In the genomic region with DNA sequence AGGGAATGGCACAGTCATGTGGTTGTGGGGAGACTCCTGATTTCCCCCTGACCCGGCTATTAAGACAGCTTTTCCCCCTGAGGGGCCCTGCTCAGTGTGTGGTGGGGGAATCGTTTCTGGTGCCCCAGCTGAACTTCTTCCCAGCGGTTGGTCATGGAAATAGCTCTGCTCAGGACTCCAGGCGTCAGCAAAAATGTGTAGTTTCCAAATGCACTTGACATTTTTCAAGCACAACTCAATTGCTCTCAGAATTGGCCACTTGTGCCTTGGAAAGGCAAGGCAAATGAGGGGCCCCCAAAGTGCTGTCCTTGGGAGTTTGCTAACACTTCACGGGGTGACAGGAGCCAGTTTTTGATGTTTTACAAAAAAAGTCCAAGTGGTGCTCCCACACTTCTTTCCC, we compare ENCODE assay signal across 22 mouse cellular contexts.
DNase-seq lines count a peak whose midpoint lies in the region; ATAC-seq lines count a peak whose summit lies in the region.
"Had no signal": no experiment of that assay in that cellular context is flagged by ENCODE, and none has a peak within 500 bp of the region (broad histone marks: within the 10 kb centered on the region; RNA-seq: fewer than 3 reads in every experiment).

No protein-coding gene starts in this region.

- H3K4me1 ChIP-seq in heart, embryonic 10.5 days = peaks cover 14% of the 10 kb centered on the region
- H3K4me1 ChIP-seq in heart, embryonic 12.5 days (replicated peaks) = peaks cover 10% of the 10 kb centered on the region
- H3K4me1 ChIP-seq in embryonic facial prominence, embryonic 11.5 days (ENCODE audit: control insufficient read depth, insufficient read depth, low read length) = no peaks in the 10 kb centered on the region
- H3K4me1 ChIP-seq in lung, embryonic 16.5 days (replicated peaks; ENCODE audit: control insufficient read depth, insufficient read depth, low read length) = no peaks in the 10 kb centered on the region
- peaks cover 6% of the 10 kb centered on the region for H3K4me1 ChIP-seq in heart, embryonic 11.5 days (ENCODE audit: control insufficient read depth, insufficient read depth, low read length)
- H3K4me1 ChIP-seq: liver, embryonic 13.5 days had no signal

- ATAC-seq in heart, embryonic 12.5 days (ENCODE audit: insufficient number of reproducible peaks, low FRiP score) = no peak
- no peak for ATAC-seq in embryonic facial prominence, embryonic 11.5 days (replicated peaks; ENCODE audit: insufficient number of reproducible peaks, low FRiP score, low TSS enrichment, low read depth)
- peak; percentile 82 for ATAC-seq in lung, embryonic 16.5 days (ENCODE audit: low read depth)
- ATAC-seq in heart, embryonic 11.5 days (replicated peaks; ENCODE audit: insufficient number of reproducible peaks, low FRiP score, low TSS enrichment) = no peak
- ATAC-seq: forebrain, postnatal 0 days; intestine, embryonic 16.5 days; midbrain, embryonic 16.5 days had no signal

- H3K4me2 ChIP-seq in heart, embryonic 12.5 days = no peak overlapping the region
- H3K4me2 ChIP-seq in embryonic facial prominence, embryonic 11.5 days (ENCODE audit: low read depth, low read length) = no peak overlapping the region
- H3K4me2 ChIP-seq in lung, embryonic 16.5 days (ENCODE audit: low read depth, low read length) = no peak overlapping the region
- H3K4me2 ChIP-seq in heart, embryonic 11.5 days = no peak overlapping the region
- H3K4me2 ChIP-seq: heart, embryonic 13.5 days; hindbrain, embryonic 15.5 days; limb, embryonic 12.5 days; liver, embryonic 13.5 days had no signal

- WGBS in heart, embryonic 10.5 days = 32% methylated on average over 5 of the region's 5 CpGs
- WGBS in heart, embryonic 12.5 days = 26% methylated on average over 5 of the region's 5 CpGs
- whole genome bisulfite sequencing in embryonic facial prominence, embryonic 11.5 days = 13% methylated on average over 5 of the region's 5 CpGs
- WGBS in lung, embryonic 16.5 days = 19% methylated on average over 5 of the region's 5 CpGs
- WGBS in heart, embryonic 11.5 days (ENCODE audit: insufficient replicate concordance) = 35% methylated on average over 5 of the region's 5 CpGs

- DNase-seq in heart, embryonic 10.5 days (ENCODE audit: low spot score) = peak; percentile 61
- peak; percentile 35 for DNase-seq in embryonic facial prominence, embryonic 11.5 days (ENCODE audit: low spot score)
- DNase-seq in retina, embryonic 14.5 days (ENCODE audit: low spot score) = peak; percentile 19
- DNase-seq in layer of hippocampus, adult 11-12 months (ENCODE audit: low spot score) = no peak
- DNase-seq: cerebellum, adult 2 months; cerebellum, postnatal 36 days; forebrain, postnatal 0 days; kidney, postnatal 4 days; liver, embryonic 13.5 days; spleen, adult 18-20 months; thymus, postnatal 36 days had no signal

- no peaks in the 10 kb centered on the region for H3K27me3 ChIP-seq in heart, embryonic 10.5 days (ENCODE audit: insufficient read depth, poor library complexity, severe bottlenecking)
- H3K27me3 ChIP-seq in heart, embryonic 12.5 days (replicated peaks) = no peaks in the 10 kb centered on the region
- H3K27me3 ChIP-seq in embryonic facial prominence, embryonic 11.5 days (ENCODE audit: control insufficient read depth, insufficient read depth, low read length) = no peaks in the 10 kb centered on the region
- H3K27me3 ChIP-seq in lung, embryonic 16.5 days (ENCODE audit: control insufficient read depth, insufficient read depth, low read depth, low read length) = peaks cover 45% of the 10 kb centered on the region
- no peaks in the 10 kb centered on the region for H3K27me3 ChIP-seq in heart, embryonic 11.5 days (ENCODE audit: control insufficient read depth, insufficient read depth, low read length)
- H3K27me3 ChIP-seq: embryonic facial prominence, embryonic 15.5 days; heart, embryonic 13.5 days; hindbrain, embryonic 15.5 days; kidney, embryonic 15.5 days; limb, embryonic 12.5 days; liver, embryonic 13.5 days had no signal

- H3K36me3 ChIP-seq in heart, embryonic 10.5 days = no peaks in the 10 kb centered on the region
- no peaks in the 10 kb centered on the region for H3K36me3 ChIP-seq in heart, embryonic 12.5 days
- H3K36me3 ChIP-seq in embryonic facial prominence, embryonic 11.5 days (replicated peaks; ENCODE audit: control insufficient read depth, insufficient read depth, low read depth, low read length) = no peaks in the 10 kb centered on the region
- no peaks in the 10 kb centered on the region for H3K36me3 ChIP-seq in lung, embryonic 16.5 days (ENCODE audit: control insufficient read depth, insufficient read depth, low read length)
- H3K36me3 ChIP-seq in heart, embryonic 11.5 days (ENCODE audit: control insufficient read depth, insufficient read depth, low read length) = no peaks in the 10 kb centered on the region
- H3K36me3 ChIP-seq: embryonic facial prominence, embryonic 15.5 days; G1E; heart, embryonic 13.5 days; hindbrain, embryonic 15.5 days; kidney, embryonic 15.5 days; limb, embryonic 12.5 days; liver, embryonic 13.5 days had no signal

- no peaks in the 10 kb centered on the region for H3K9me3 ChIP-seq in heart, embryonic 10.5 days
- H3K9me3 ChIP-seq in heart, embryonic 12.5 days (replicated peaks) = no peaks in the 10 kb centered on the region
- H3K9me3 ChIP-seq in embryonic facial prominence, embryonic 11.5 days (replicated peaks; ENCODE audit: control insufficient read depth, low read length) = no peaks in the 10 kb centered on the region
- H3K9me3 ChIP-seq in lung, embryonic 16.5 days (ENCODE audit: control insufficient read depth, low read length) = no peaks in the 10 kb centered on the region
- no peaks in the 10 kb centered on the region for H3K9me3 ChIP-seq in heart, embryonic 11.5 days (replicated peaks; ENCODE audit: control insufficient read depth, low read length)
- H3K9me3 ChIP-seq: embryonic facial prominence, embryonic 15.5 days; heart, embryonic 13.5 days; hindbrain, embryonic 15.5 days; kidney, embryonic 15.5 days; limb, embryonic 12.5 days; liver, embryonic 13.5 days had no signal

- H3K9ac ChIP-seq in heart, embryonic 12.5 days = no peak overlapping the region
- no peak overlapping the region for H3K9ac ChIP-seq in embryonic facial prominence, embryonic 11.5 days (replicated peaks; ENCODE audit: low read length)
- no peak overlapping the region for H3K9ac ChIP-seq in lung, embryonic 16.5 days (ENCODE audit: low read length)
- no peak overlapping the region for H3K9ac ChIP-seq in heart, embryonic 11.5 days (ENCODE audit: low read depth, low read length)
- H3K9ac ChIP-seq: embryonic facial prominence, embryonic 15.5 days; forebrain, postnatal 0 days; heart, embryonic 13.5 days; hindbrain, embryonic 15.5 days; kidney, embryonic 15.5 days; limb, embryonic 12.5 days; liver, embryonic 13.5 days had no signal

- H3K4me3 ChIP-seq in heart, embryonic 10.5 days = no peak overlapping the region
- no peak overlapping the region for H3K4me3 ChIP-seq in heart, embryonic 12.5 days
- H3K4me3 ChIP-seq in embryonic facial prominence, embryonic 11.5 days (ENCODE audit: low read depth, low read length) = no peak overlapping the region
- no peak overlapping the region for H3K4me3 ChIP-seq in lung, embryonic 16.5 days (ENCODE audit: low read length)
- H3K4me3 ChIP-seq in heart, embryonic 11.5 days (ENCODE audit: low read depth, low read length) = no peak overlapping the region
- H3K4me3 ChIP-seq: embryonic facial prominence, embryonic 15.5 days; heart, embryonic 13.5 days; hindbrain, embryonic 15.5 days; kidney, embryonic 15.5 days; limb, embryonic 12.5 days; liver, embryonic 13.5 days had no signal

- H3K27ac ChIP-seq in heart, embryonic 10.5 days = no peak overlapping the region
- no peak overlapping the region for H3K27ac ChIP-seq in heart, embryonic 12.5 days (ENCODE audit: poor library complexity, severe bottlenecking)
- H3K27ac ChIP-seq in embryonic facial prominence, embryonic 11.5 days (replicated peaks; ENCODE audit: low read depth, low read length) = no peak overlapping the region
- no peak overlapping the region for H3K27ac ChIP-seq in lung, embryonic 16.5 days (ENCODE audit: low read length)
- no peak overlapping the region for H3K27ac ChIP-seq in heart, embryonic 11.5 days (ENCODE audit: low read depth, low read length)
- H3K27ac ChIP-seq: embryonic facial prominence, embryonic 15.5 days; heart, embryonic 13.5 days; hindbrain, embryonic 15.5 days; kidney, embryonic 15.5 days; limb, embryonic 12.5 days; liver, embryonic 13.5 days had no signal
